Mouse (Mus musculus) heart, adult 2 months (tissue): ENCODE measurements at regions not wholly inside any gene's neighbourhood (a gene's known extent, or its start where the extent isn't known, plus 50 kb on each side); places are given as distances from the start of the nearest gene placed in this dataset.

ENCODE experiments used
- DNase-seq, 2 experiments: peaks; one replicate each; pipeline ENCODE4 v3.0.0; 2021
- H3K27ac ChIP-seq: fragments of 200-600 bp; 2 replicates; pipeline ENCODE4 v1.8.1; 2022
- H3K27me3 ChIP-seq: fragments of 200-500 bp; 2 replicates; pipeline ENCODE4 v1.6.1; 2012; ENCODE audit warnings: mild to moderate bottlenecking, low read length, inconsistent platforms, mixed read lengths; ENCODE audit not compliant: control insufficient read depth, insufficient read depth
- H3K36me3 ChIP-seq: fragments of 200-500 bp; 2 replicates; pipeline ENCODE4 v1.6.1; 2012; ENCODE audit warnings: low read length, inconsistent platforms; ENCODE audit not compliant: control insufficient read depth, insufficient read depth
- H3K4me1 ChIP-seq: fragments of 200-500 bp; 2 replicates; pipeline ENCODE4 v1.6.1; 2011; ENCODE audit warnings: low read length; ENCODE audit not compliant: control insufficient read depth, insufficient read depth
- H3K4me3 ChIP-seq: fragments of 200-600 bp; 2 replicates; pipeline ENCODE4 v1.8.1; 2022
- H3K79me2 ChIP-seq: fragments of 200-500 bp; replicated peaks from 2 replicates; pipeline ENCODE4 v1.6.1; 2012; ENCODE audit warnings: mild to moderate bottlenecking, inconsistent platforms, low read length, moderate library complexity, mixed read lengths; ENCODE audit not compliant: control insufficient read depth, insufficient read depth
- H3K9ac ChIP-seq: fragments of 200-500 bp; 2 replicates; pipeline ENCODE4 v1.6.1; 2012; ENCODE audit warnings: low read depth, mild to moderate bottlenecking, control low read depth, inconsistent platforms, low read length, mixed read lengths
- CTCF ChIP-seq: fragments of 200-600 bp; IDR thresholded peaks from 2 replicates; pipeline ENCODE4 v1.8.1; 2022; ENCODE audit warnings: antibody characterized with exemption, mild to moderate bottlenecking, moderate library complexity
- EP300 ChIP-seq: fragments of 200-500 bp; IDR thresholded peaks from 2 replicates; pipeline ENCODE4 v1.6.1; 2011; ENCODE audit warnings: low read depth, low read length, control low read depth; ENCODE audit not compliant: insufficient read depth
- POLR2A ChIP-seq: fragments of 200-500 bp; IDR thresholded peaks from 2 replicates; pipeline ENCODE4 v1.6.1; 2011; ENCODE audit warnings: mild to moderate bottlenecking, low read depth, low read length, control low read depth; ENCODE audit not compliant: insufficient read depth
- WGBS: fragments of 180-500 bp; shearing (Covaris S2); methylation state at CpG from one replicate; pipeline ENCODE4 v1.1.7; 2018; 5-methylcytosine and 5-hydroxymethylcytosine counted together
- intact Hi-C: fragments of 180-260 bp; cut with DNase I; formaldehyde crosslinking; loops from one replicate; pipeline ENCODE4 v1.15.1; 2025

DNA sequence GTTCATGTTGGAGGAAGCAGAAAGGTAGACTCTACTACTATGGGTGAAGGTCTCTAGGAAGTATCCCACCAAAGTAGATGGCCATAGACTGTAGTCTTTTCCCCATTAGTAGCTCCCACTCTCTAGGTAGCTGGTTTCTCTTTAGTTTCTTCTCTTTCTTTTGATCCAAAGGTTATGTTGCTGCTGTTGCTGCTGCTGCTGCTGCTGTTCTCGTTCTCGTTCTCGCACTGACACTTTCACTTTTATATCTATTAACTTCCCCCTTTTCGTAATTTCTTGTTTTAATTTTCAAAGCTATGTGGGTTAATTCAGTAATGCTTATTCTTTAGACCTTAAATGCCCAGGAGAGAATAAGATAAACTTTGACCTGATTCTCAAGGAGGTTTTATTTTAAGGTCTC, 58.3 kb downstream of the Tmem100 start:
- Histone ChIP-seq H3K27me3 (no peaks in the 10 kb centered on the region), H3K9ac (no peak overlapping the region), H3K27ac (peak overlapping the region; percentile 40; the same call in 1 of the 2 replicates), H3K4me3 (no peak overlapping the region), H3K4me1 (no peaks in the 10 kb centered on the region; the same call in 1 of the 2 replicates), H3K36me3 (peaks cover 3% of the 10 kb centered on the region), H3K79me2 (no peaks in the 10 kb centered on the region)
- 48% methylated on average over 4 of the region's 4 CpGs for WGBS
- intact Hi-C loops = no loop called here
- no peak for DNase-seq
- TF ChIP-seq EP300 (no peak), CTCF (no peak), POLR2A (no peak)

DNA sequence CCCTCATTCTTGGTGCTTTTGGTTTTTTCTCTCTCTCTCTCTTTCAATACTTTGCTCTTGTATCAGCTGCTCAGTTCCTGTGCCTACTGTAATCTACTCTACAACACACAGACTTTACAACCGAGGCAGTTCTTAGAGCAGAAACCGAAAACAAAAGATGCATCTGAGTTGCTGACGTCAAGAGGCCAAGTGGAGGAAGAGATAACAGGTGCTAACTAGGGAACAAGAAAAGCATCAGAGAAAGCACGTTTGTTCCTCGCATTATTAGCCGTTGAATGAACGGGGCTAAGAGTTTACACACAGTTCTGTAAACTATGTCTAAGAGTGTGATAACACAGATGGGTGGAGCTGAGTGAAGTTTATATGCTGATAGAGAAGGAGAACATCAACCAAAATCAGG, 63.9 kb downstream of the Tmem100 start:
- no peak overlapping the region for H3K4me3 ChIP-seq
- H3K9ac ChIP-seq = no peak overlapping the region
- peaks cover 14% of the 10 kb centered on the region for H3K36me3 ChIP-seq
- H3K4me1 ChIP-seq = peaks cover 11% of the 10 kb centered on the region
- WGBS = 16% methylated on average over 7 of the region's 7 CpGs
- no peak for DNase-seq
- H3K79me2 ChIP-seq = no peaks in the 10 kb centered on the region
- H3K27ac ChIP-seq = peak overlapping the region; percentile 43; the same call in 1 of the 2 replicates
- H3K27me3 ChIP-seq = no peaks in the 10 kb centered on the region
- TF ChIP-seq POLR2A (no peak), EP300 (no peak), CTCF (no peak)
- intact Hi-C loops = loop anchor here (10.0 kb wide), 1 partner anchor 59 kb away; the partner anchor contains the start of gene Tmem100

- Histone ChIP-seq H3K27ac (no peak overlapping the region; the same call in 1 of the 2 replicates), H3K79me2 (no peaks in the 10 kb centered on the region), H3K4me3 (no peak overlapping the region), H3K4me1 (peaks cover 11% of the 10 kb centered on the region), H3K27me3 (no peaks in the 10 kb centered on the region), H3K9ac (no peak overlapping the region), H3K36me3 (peaks cover 13% of the 10 kb centered on the region)
- 58% methylated on average over 7 of the region's 7 CpGs for WGBS
- DNase-seq = no peak
- no peak for TF ChIP-seq POLR2A
- no peak for TF ChIP-seq EP300
- TF ChIP-seq CTCF = no peak
- intact Hi-C loops = loop anchor here (10.0 kb wide), 1 partner anchor 60 kb away; the partner anchor contains the start of gene Tmem100
These were observed 64.7 kb downstream of the Tmem100 start for GRCm38 (mm10) chr11:90094700-90095355.

- no peak for DNase-seq
- Histone ChIP-seq H3K4me3 (no peak overlapping the region), H3K4me1 (peaks cover 17% of the 10 kb centered on the region), H3K27ac (no peak overlapping the region), H3K27me3 (no peaks in the 10 kb centered on the region), H3K79me2 (no peaks in the 10 kb centered on the region; the same call in 1 of the 2 replicates), H3K9ac (no peak overlapping the region), H3K36me3 (peaks cover 23% of the 10 kb centered on the region)
- intact Hi-C loops = loop anchor here (10.0 kb wide), 1 partner anchor 64 kb away; the partner anchor contains the start of gene Tmem100
- TF ChIP-seq POLR2A = no peak
- TF ChIP-seq CTCF = no peak
- no peak for TF ChIP-seq EP300
- 77% methylated on average over 7 of the region's 7 CpGs for WGBS
These were observed 68.3 kb downstream of the Tmem100 start for GRCm38 (mm10) chr11:90098471-90098870.

GRCm38 (mm10) chr11:90099178-90099577, 69.0 kb downstream of the Tmem100 start:
- H3K36me3 ChIP-seq = peaks cover 18% of the 10 kb centered on the region
- no peak overlapping the region for H3K4me3 ChIP-seq
- H3K79me2 ChIP-seq = no peaks in the 10 kb centered on the region; the same call in 1 of the 2 replicates
- TF ChIP-seq POLR2A (no peak), EP300 (no peak), CTCF (no peak)
- WGBS = 69% methylated on average over 1 of the region's 1 CpGs
- H3K4me1 ChIP-seq = peaks cover 15% of the 10 kb centered on the region
- no peak overlapping the region for H3K9ac ChIP-seq
- H3K27me3 ChIP-seq = no peaks in the 10 kb centered on the region
- H3K27ac ChIP-seq = no peak overlapping the region; the same call in 1 of the 2 replicates
- intact Hi-C loops = loop anchor here (10.0 kb wide), 1 partner anchor 64 kb away; the partner anchor contains the start of gene Tmem100
- DNase-seq = no peak

DNA sequence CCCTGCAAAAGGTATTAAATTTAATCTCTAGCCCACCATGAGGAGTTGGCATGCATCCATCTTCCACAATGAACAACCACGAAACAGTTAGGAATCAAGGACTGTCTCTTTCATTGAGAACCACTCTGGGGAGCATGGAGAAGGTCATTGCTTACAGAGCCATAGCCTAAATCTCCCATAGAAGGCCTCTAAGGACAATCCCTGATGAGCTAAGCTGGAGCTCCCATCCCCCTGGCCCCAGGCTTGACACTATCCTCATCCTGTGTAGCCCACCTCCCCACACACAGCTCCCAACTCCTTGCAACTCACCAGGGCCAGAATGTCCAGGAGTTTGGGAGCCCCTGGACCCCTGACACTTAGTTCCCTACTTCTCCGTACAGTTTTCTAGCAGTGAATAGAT, 70.0 kb downstream of the Tmem100 start:
- intact Hi-C loops = loop anchor here (5.0 kb wide), 1 partner anchor 67 kb away; no protein-coding TSS in a partner anchor
- H3K4me1 ChIP-seq = peaks cover 9% of the 10 kb centered on the region
- no peaks in the 10 kb centered on the region; the same call in 1 of the 2 replicates for H3K79me2 ChIP-seq
- TF ChIP-seq POLR2A (no peak), CTCF (no peak)
- no peak overlapping the region for H3K4me3 ChIP-seq
- peak overlapping the region; percentile 68 for H3K27ac ChIP-seq
- WGBS = 85% methylated on average over 2 of the region's 2 CpGs
- H3K27me3 ChIP-seq = no peaks in the 10 kb centered on the region
- peaks cover 10% of the 10 kb centered on the region for H3K36me3 ChIP-seq
- H3K9ac ChIP-seq = no peak overlapping the region
- DNase-seq = no peak
